Mouse (Mus musculus) cerebellum, adult 2 months (tissue): ENCODE data around the gene Rsu1.

Source experiments
- CTCF ChIP-seq: fragments of 200-500 bp; IDR thresholded peaks from 2 replicates; pipeline ENCODE4 v1.5.1; 2011; ENCODE audit warnings: low read depth, mild to moderate bottlenecking, control low read depth, low read length, moderate library complexity, borderline replicate concordance; ENCODE audit not compliant: insufficient read depth
- POLR2A ChIP-seq: fragments of 200-500 bp; IDR thresholded peaks from 2 replicates; pipeline ENCODE4 v1.6.1; 2011; ENCODE audit warnings: low read length, control low read depth, borderline replicate concordance; ENCODE audit not compliant: insufficient read depth

- TF ChIP-seq CTCF (no peak), POLR2A (no peak)
Measured at GRCm38 (mm10) chr2:13188831-13189495, 82.3 kb downstream of the Rsu1 start.
